Mouse (Mus musculus): ENCODE data around the gene Atg4c.

The Atg4c gene

DNA sequence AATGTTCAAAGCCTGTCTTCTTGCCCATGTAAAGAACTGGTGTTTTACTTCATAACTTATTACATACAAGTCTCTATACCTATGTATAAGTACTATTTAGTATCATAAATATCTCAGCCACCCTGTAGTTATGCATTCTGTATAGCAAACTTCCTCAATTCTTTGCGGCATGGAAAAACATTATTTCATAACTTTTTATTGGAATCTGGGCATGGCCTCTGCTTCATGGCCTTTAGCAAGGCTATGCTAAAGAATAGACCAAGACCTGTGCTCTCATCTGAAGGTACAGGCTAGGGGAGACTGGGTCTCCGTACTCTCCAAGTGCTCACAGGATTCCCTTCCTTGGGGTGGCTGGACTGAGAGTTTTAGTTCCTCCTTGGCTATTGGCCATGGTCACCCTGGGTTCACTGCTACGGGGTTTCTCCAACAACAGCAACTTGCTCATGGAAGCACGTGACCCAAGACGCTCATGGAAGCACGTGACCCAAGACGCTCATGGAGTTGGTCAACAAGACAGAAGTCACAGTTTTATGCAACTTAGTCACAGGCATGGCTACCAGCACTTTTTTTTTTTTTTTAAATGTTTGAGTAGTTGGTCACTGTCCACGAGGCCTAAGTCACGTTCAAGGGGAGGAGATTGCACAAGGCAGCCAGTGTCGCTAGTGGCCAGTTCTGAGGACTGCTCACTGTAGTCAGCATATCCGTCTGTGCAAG is 7.2 kb upstream of the Atg4c start:
- DNase-seq (ENCODE audit: low spot score) = no peak

DNA sequence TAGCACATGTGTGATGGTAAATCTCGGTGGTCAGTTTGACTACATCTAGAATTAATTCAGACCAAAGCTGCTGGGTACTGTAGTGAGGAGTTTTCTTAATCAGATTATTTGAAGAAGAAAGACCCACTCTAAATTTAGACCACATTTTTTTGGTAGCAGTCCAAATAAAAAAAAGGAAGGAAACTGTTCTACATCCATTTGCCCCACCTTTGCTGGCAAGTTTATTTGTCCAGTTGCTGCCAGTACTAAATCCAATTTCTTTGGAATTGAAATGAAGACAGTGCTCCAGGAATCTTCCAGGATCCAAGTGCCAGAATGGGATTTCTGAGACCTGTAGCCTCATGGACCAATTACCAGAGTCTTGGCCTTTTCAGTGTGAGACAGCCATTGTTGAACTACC is 1.1 kb upstream of the Atg4c start:
- no peak for DNase-seq (ENCODE audit: low spot score)

DNA sequence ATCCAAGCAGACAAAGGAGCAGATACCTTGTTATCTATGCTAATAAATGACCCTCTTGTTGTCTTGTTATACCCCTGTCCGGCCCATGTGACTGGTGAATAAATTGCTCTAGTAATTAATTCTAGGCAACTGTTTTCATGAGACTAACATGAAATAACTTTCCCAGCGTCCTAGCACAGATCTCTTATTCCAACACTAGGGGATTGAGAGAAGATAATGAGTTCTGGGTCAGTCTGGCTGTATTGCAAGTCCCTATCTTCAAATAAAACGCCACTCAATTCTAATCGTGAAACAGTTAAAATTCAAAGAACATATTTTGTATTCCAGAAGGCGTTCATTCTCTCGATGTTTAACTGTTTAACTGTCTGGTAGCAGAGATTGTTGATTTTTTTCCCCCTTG is 520 bp upstream of the Atg4c start:
- no peak for DNase-seq (ENCODE audit: low spot score)

DNA sequence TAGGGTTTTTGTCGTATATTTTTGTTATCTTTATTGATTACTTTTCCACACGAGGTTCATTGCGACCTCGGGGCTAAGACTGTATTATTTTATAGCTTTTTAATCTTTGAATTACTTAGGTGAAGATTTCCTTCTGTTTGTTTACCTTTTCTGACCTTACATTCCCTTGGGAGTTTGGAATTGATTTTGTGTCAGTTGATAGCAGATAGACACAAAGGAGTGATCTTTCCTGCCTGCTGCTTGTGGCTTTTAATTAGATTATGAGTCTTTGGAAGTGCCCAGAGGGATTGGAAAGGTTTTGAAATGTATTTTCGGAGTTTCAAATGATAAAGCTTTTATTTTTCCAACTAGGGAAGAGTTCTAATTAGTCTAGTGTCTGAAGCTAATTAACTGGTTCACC is 1.1 kb downstream of the Atg4c start:
- DNase-seq (ENCODE audit: low spot score) = no peak

DNA sequence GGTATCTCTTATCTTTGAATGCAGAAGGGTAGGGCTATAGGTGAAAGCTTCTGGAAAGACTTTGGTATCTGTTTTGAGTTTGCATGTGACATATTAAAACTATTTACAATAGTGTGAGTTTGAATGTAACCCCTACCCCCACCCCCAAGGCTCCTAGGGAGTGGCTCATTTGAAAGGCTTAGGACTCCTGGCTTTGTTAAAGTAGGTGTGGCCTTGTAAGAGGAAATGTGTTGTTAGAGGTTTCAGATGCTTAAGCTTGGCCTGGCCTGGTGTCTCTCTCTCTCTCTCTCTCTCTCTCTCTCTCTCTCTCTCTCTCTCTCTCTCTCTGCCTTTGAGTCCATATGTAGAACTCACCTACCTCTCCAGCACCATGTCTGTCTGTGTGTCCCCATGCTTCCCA is 5.0 kb downstream of the Atg4c start:
- DNase-seq (ENCODE audit: low spot score) = no peak

DNA sequence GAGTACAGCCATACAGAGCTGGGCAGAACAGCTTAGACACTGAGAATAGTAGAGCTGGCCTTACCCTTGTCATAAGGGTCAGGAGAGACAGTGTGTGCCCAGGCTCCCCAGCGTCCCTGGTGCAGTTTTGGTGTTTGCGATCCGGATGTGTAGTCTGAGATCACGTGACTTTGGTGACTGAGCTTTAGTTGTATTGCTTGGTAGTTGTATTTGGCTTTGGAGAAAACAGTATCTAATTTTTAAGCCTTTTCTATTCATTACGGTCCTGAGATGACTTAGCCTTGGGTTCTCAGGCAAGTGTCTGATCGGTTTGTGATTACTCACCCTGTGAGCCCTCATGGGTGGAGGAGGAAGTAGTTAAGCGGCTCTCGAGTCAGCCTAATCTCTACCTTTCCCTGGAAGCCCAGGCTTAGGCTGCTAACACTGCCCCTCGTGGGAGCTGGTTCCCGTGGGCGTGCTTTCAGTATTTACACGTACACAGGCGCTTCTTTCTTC is 6.1 kb downstream of the Atg4c start:
- DNase-seq (ENCODE audit: low spot score) = no peak

DNA sequence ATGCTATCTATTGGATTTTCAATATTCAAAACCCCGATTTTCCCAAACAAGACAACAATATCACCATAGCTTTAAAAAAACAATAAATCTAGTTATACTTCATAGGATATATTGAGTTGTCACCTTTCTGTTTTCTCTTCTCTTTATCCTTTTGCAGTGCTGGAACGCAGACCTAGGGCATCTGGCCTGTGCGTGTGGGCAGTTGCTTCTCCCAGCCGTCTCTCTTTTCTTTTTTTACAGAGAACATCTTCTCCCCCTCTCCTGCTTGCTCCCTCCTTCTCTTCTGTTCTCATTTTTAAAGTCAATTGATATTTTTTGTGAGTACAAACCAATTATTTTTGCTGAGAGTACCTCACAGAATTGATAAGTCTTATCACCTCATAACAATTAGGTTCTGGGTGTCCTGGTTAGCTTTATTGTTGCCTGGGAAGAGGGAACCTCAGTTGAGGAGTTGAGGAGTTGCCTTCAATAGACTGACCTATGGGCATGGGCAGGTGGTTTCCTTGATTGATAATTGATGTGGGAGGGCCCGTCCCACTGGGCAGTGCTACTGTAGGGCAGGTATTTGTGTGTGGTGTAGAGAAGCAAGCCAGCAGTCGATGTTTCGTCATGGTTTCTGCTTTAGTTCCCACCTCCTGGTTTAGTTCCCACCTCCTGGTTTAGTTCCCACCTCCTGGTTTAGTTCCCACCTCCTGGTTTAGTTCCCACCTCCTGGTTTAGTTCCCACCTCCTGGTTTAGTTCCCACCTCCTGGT is 6.8 kb downstream of the Atg4c start:
- no peak for DNase-seq (ENCODE audit: low spot score)

DNA sequence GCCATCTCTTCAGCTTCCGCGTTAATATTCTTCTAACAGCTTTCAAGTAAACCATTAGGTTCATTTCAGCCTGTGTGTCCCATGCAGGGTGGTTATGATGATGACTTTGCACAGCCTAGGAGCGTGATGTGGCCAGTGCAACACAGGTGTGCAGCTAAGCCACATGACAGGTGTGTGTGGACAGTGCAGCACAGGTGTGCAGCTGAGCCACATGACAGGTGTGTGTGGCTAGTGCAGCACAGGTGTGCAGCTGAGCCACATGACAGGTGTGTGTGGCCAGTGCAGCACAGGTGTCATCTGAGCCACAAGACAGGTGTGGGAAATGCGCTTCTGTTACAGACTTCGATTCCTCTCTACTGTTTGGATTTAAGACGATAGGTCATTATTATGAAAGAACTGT is 12.0 kb downstream of the Atg4c start:
- DNase-seq (ENCODE audit: low spot score) = no peak

DNA sequence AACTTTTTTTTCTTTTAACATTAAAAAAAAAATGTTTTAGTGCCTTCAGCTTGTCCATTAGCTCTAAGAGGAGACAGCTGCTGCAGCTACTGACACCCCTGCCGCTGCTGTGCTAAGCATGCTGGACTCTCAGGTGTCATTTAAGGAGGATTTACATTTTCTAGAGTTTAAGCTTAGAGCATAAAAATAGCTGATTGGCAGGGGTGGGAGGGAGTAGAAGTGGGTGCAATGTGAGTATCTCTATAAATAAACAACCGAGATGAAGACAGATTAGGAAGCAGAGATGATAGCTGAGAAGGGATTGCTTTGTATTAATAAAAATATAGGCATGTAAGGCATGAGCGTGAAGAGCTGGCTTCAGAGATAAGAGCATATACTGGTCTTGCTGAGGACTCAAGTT is 12.6 kb downstream of the Atg4c start:
- DNase-seq (ENCODE audit: low spot score) = no peak

DNA sequence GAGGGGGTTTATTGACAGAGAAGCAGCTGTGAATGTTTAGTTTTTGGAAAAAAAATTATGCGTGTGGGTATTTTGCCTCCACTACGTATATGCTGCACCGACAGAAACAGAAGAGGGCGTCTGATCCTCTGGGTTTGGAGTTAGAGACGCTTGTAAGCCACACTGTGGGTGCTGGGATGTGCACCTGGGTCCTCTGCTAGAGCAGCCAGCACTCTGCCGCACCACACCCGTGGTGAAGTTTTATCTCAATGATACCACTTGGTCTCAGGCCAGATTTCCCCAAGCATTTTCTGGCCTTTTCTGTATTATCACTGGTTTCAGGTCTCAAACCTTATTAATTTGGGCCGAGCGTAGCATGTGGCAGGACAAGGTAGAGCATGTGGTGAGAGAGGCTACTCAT is 16.4 kb downstream of the Atg4c start:
- no peak for DNase-seq (ENCODE audit: low spot score)

DNA sequence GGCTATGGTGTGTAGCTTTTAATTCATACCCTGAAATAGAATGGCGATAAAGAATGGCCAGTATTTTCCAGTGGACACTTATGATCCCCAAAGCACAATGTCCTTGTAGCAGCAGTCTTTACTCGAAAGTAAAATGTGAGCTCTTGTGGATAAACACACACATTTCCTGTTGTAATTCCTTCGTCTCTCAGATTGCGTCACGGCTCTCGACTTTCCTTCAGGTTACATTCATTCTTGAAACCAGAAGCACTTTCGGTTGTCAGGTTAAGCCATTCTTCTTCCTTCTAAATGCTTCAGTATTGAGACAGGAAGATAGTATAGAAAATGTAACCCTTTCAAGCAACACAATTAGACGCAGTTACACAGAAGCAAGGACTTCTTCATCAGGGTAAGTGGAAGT is 17.9 kb downstream of the Atg4c start:
- DNase-seq (ENCODE audit: low spot score) = no peak

DNA sequence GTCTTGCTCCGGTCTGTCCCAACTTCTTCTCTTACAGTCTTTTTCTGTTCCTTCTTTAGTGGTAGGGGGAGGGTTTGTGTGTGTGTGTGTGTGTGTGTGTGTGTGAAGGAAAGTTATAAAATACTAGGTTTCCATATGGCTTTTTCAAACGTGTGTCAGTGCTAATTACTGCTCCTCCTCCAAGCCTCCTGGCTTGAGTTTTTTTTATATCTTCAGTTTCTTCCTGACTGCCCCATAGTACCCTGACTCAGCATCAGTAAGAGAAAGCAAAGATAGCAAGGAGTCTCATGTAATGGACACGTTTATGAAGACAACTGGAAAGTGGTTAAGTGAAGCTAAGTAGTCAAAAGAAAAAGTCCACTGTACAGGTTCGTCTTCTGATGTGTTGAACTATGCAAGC is 19.4 kb downstream of the Atg4c start:
- DNase-seq (ENCODE audit: low spot score) = no peak

DNA sequence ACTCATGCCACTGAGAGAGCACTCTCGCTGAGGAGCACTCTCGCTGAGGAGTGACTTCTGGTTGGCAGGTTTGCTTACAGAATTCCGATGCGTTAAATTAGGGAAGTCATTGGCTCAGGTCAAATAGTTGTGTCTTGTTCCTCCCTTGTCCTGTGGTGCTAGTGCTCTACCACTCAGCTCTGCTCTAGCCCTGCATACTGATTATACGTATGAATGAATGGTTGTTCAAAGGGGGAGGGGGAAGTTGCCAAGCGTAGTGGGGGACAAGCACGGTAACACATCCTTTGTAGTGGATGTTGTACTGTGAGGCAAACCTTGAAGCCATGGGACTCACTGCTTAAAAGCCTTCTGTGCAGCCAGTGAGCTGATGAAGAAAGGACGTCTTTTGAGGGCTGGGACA is 28.5 kb downstream of the Atg4c start:
- no peak for DNase-seq (ENCODE audit: low spot score)

DNA sequence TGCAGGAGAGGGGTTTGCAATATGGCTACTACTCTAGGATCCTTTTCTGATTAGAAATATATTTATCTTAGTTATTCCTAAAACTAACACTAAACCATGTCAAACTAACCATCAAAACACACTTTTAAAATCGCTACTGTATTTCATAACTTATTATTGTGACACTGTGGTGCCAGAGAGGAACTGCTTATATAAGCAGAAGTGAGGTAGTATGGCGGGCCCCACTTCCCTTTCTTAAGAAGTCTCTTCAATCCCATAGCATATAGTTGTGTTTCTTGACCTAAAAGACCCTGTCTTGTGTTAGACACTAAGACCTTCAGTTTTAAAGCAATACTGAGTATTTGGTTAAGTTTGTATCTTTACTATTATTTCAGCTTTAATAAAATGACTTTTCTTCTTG is 31.1 kb downstream of the Atg4c start:
- DNase-seq (ENCODE audit: low spot score) = no peak

DNA sequence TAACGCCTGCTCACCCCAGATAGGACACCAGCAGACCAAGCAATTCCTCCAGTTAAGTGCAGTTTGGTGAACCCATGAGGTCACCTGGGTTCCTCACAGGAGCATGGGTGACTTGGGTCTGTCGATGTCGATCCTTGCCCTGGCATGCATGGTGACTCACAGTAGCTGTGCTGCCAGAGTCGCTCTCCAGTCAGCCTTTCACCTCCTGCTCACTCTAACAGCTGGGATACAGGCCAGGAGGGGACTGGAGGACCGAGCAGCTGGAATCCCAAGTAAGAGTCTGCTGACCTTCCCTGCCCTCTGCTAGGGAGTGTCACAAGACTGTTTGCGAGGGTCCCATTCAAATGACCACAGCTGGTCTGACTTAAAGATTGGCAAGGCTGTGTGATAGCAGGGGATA is 33.5 kb downstream of the Atg4c start:
- no peak for DNase-seq (ENCODE audit: low spot score)

DNA sequence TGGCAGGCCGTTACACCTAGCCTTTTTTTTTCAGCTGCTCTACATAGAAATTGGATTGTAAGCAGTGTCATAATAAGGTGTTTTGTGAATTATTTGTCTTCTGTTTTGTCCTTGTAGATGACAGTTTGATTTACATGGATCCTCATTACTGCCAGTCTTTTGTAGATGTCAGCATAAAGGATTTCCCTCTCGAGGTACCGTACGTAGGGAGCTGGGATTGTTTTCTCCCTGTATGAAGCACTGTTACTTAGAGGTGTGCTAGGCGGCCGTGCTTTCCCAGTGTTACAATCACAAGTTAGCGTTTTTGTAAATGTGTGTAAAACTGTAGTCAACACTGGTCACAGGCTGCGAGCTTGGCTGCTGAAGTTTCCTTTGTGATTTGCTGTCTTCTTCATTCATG is 35.6 kb downstream of the Atg4c start:
- DNase-seq (ENCODE audit: low spot score) = no peak

DNA sequence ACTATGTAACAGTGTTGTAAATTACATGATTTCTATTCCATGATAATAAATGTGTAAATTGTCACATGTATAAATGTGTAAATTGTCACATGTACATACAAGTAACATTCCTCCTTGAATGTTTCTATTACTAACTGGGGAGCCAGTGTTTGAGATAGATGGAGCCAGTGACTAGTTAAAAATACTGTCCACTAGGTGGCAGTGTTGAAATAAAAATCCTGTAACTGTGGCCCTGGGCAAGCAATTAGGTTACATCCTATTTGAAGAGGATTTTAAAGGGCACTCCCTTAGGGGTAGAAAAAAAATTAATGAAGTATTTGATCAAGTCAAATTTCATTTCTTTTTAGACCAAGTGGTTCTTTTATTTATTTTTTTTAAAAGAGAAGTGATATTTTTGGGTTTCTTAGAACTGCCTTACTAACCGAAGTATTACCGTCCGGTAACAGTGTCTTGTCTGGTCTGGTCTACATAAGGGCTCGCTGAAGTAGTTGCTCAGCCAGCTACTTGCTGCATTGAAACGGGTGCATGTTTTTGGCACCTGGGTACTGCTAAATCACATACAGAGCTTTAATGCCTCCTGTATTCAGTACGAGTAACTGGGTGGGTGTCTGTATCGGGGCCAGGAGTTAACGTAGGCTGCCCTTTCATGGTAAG is 41.6 kb downstream of the Atg4c start:
- peak; percentile 63 for DNase-seq (ENCODE audit: low spot score)

DNA sequence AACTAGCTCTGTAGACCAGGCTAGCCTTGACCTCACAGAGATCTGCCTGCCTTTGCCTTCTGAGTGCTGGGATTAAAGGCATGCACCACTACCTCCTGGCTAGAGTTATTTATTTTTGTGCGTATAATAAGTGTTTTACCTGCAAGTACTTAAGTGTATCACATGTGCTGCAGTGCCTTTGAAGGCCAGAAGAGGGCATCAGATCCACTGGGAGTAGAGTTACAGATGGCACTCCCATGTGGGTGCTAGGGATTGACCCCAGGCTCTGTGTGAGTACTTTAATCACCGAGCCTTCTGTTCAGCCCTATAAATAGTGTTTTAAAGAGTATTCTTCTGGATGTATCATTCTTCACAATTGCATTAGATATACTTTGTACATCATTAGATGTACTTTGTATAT is 44.6 kb downstream of the Atg4c start:
- DNase-seq (ENCODE audit: low spot score) = no peak

DNA sequence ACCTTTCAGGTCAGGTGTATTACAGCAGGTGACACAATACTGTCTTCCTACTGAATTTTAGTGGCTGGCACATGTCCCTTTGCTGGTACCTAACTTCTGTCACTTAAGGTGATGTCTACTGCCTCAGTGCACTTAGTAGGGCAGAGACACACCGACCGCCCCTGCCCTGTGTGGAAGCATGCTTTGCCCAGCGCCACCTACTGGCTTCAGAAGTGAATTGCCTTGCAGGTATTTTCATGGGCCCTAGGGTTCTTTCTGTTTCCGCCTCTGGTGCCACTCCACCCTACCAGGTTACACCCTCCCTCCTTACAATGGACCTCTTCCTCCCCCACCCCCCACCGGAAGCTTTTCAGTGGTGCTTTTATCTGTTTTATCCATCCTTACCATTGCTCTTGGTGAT is 47.9 kb downstream of the Atg4c start:
- DNase-seq (ENCODE audit: low spot score) = no peak

DNA sequence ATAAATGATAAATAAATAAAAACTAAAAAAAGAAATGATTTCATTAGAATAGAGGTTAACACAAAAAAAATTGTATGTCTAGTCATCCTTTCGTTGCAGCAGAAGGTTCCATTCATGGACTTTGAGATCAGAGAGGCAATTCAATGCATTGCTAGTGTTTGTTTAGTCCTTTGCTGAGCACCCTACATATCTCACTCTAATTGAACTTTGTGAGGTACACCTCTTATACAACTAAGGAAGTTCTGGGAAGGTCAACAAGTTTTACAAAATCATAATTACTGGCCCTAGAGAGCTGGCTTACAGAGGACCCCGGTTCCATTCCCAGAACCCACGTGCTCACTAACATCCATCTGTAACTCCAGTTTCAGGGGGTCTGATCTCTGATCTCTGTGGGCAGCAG is 55.6 kb downstream of the Atg4c start:
- DNase-seq (ENCODE audit: low spot score) = no peak

DNA sequence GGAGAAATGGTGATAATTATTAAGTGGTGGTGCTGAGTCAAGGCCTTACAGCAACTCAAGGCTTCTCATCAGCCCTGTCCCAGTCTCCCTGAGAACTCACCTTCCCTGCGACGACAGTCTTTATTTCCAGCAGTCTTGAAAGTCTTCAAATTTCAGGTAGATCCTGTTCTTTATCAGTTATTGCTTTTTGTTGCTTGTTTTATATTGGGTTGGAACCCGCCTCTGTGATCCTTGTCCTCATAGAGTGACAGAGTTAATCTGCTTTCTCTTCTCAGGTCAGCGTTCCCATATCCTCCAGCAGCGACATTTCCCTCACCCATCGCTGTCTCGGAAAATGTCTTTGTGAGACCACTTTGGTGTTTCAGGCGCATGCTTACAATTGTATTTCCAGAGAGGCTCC is 56.1 kb downstream of the Atg4c start:
- no peak for DNase-seq (ENCODE audit: low spot score)

DNA sequence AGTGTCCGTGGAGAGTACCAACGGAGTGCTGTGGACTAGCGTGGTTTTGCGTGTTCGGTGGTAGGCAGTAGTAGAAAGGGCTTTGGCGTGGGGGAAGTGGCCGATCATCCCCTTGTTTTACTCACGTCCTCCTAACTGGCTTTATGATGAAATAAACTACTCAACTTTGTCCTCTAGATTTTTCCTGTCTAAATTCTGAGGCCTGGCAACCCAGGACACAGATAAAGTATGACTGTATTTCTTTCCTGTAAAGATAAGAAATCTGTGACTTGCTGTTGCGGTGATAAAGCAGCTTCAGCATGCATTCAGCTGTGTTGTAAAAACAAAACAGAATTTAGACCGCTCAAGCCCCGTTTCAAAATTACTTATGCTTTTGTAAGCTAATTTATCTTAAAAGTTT is 59.2 kb downstream of the Atg4c start:
- DNase-seq (ENCODE audit: low spot score) = no peak

DNA sequence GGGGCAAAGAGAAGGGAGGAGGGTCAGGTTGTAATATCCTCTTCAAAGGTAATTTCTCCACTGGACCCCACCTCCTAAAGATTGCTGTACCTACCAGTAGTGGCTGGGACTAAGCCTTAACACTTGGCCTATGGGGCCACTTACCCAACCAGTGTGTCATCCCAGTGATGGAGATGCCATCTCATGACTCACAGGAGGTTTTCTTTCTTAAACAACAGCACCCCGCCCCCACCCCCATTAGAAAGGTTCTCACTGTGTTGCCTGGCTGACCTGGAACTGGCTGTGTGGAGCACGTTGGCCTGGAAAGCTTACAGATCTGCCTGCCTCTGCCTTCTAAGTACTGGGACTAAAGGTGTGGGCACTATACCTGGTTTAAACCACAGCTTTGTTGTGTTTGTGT is 69.5 kb downstream of the Atg4c start:
- no peak for DNase-seq (ENCODE audit: low spot score)

Measured in layer of hippocampus, adult 9-10 months (tissue).